Mouse (Mus musculus): Measurements from ENCODE around the gene Vwa3a. TPM values are rescaled to one million over a fixed set of nuclear protein-coding genes. Genes with fewer than 3 reads are reported as not detected.
A peak's percentile ranks its signal among the peaks of the same experiment; 100 is the strongest.

The Vwa3a gene
- polyA plus RNA-seq, 1 experiment from 2014 or later: not detected

DNA sequence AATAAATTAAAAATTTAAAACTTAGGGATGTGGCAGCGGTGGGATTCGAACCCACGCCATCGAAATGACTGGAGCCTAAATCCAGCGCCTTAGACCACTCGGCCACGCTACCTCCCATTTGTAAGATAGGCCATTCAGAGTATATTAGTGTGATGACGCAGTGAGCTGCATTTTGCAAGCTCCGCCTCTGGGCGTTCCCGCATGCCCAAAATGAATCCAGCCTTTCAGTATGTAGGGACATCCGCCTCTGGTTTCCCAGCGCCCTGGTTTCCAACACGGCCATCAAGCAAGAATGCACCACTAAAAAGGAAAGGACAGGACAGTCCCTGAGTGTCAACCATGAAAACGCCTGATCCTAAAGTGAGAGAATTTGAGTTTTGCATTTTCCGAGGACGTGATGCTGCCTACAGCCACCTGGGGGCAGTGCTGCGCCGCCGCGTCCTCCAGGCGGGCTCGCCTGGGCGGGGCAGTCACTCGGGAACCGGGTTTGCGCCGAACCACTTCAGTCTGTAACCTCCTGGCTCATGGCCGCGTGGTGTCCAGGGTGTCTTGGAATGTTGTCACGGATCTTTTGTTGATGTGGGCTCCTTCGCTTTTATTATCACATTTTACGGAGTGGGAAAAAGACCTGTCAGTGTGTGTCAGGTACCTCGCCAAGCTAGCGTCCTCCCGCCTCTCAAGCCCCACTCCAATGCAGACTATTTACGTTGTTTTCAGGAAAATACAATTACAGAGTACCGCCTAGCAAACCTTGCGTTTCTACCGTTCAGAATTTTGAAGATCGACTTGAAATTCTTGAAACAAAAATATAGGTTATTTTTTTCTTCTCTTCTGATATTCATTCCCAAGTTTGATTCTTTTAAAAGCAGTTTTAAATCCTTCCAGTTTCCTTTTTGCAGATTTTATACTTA, 96.6 kb downstream of the Vwa3a start:
- H3K36me3 ChIP-seq (ENCODE audit: inconsistent target): no peaks in the 10 kb centered on the region
- H3K79me2 ChIP-seq (ENCODE audit: inconsistent target): no peaks in the 10 kb centered on the region
- 2% methylated on average over 41 of the region's 41 CpGs for WGBS (ENCODE audit: missing documents)

DNA sequence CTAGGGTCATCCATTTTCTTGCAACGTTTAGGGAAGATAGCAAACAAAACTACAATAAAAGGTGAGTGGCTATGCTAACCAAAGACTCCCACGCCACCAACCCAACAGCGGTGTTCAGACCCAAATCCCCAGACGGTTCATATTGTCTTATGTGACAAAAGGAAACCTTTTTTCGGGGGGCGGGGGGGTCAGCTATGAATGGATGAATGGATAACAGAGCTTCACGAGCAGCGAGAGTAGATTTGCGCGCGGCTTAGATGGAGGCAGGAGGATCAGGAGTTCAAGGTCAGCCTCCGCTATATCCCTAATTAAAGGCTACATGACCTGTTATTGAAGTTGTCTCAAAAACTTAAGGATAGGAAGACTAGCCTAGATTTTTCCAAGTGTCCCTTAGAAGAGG, 97.2 kb downstream of the Vwa3a start:
- peak overlapping the region; percentile 57 for H3K4me3 ChIP-seq (ENCODE audit: inconsistent target)

More for the DNA sequence above, 96.6 kb downstream of the Vwa3a start:
- Histone ChIP-seq H3K27ac (peak overlapping the region; percentile 72), H3K4me3 (ENCODE audit: inconsistent target) (peak overlapping the region; percentile 57)

DNA sequence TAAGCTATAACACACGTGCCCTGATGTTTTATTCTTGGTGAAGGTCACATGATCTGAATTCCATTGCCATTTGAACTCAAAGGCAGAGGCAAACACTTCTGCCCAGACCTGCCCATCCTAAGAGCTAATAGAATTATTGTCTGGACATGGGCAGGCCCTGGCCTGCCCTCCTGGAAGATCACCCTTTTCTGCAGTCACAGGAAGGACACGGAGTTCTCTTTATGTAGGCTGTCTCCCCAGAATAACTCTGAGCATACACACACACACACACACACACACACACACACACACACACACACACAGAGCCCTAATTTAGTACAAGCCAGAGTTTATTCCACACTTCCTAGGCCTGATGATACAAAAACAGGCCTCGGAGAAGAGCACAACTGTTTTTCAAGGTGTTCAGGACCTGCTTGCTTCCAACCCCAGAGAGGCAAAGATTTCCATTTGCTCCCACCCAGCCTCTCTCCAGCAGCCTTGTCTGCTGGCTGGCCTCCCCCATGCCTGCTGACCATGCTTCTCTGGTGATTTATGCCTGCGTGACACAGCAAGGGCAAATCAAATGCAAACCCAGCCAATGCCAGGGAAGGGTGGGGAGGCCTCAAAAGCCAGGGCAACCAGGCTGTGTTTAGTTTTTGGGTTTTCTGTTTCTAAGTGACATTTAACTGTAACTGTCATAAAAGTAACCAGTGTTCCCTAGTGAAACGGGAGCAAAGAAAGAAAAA, 99.5 kb downstream of the Vwa3a start:
- Histone ChIP-seq H3K36me3 (ENCODE audit: inconsistent target) (no peaks in the 10 kb centered on the region), H3K27ac (no peak overlapping the region), H3K4me3 (ENCODE audit: inconsistent target) (no peak overlapping the region), H3K79me2 (ENCODE audit: inconsistent target) (no peaks in the 10 kb centered on the region; the same call in 1 of the 2 replicates)
- WGBS (ENCODE audit: missing documents): 71% methylated on average over 5 of the region's 5 CpGs

More for the DNA sequence above, 97.2 kb downstream of the Vwa3a start:
- no peaks in the 10 kb centered on the region for H3K36me3 ChIP-seq (ENCODE audit: inconsistent target)
- H3K79me2 ChIP-seq (ENCODE audit: inconsistent target): no peaks in the 10 kb centered on the region
- WGBS (ENCODE audit: missing documents): 19% methylated on average over 12 of the region's 12 CpGs
- no peak overlapping the region for H3K27ac ChIP-seq

DNA sequence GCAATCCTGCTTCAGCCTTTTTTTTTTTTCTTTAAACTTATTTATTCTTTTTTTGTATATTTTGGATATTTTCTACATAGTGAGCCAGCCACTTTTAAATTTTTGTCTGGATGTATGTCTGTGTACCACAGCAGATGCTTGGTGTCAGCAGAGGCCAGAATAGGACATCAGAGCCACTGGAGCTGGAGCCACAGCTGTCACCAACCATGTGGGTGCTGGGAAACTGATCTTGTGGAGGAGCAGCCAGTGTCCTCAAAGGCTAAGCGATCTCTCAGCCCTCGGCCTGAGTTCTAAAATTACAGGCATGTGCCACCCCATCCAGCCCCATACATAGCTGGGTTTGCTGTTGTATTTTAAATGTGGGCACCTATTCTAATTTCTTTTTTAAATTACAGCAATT, 100.7 kb downstream of the Vwa3a start:
- 100% methylated on average over 2 of the region's 2 CpGs for WGBS (ENCODE audit: missing documents)
- H3K36me3 ChIP-seq (ENCODE audit: inconsistent target): no peaks in the 10 kb centered on the region

DNA sequence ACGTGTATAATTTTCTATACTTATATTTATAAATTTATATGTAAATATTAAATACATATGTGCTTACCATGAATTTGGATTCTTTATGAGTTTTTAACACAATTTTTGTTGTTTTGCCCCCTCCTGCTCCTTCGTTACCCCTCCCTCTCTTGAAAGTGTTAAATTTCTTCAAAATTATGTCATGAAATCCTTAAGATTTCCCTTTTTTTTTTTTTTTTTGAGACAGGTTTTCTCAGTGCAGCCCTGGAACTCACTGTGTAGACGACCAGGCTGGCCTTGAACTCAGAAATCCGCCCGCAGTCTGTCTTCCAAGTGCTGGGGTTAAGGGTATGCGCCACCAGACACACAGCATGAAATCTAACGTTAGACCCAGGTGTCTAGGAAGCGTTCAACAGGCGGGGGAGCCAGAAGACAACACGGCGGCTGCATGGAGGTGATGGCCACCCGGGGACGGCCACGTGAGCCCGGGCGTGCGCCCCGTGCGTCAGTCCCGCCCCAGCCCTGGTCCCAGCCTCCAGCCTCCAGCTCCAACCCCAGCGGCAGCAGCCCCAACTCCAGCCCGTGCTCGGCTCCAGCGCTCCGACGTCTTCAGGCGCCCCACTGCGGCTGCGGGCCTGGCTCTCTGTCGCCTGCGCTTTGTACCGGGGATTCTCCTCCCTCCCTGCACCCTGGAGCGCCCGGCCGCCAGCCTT, 103.4 kb downstream of the Vwa3a start, which contains the start of gene Eef2k:
Gene Eef2k (plus strand): TSS at position 487 of the 692 bp plus-strand sequence.
- Histone ChIP-seq H3K79me2 (ENCODE audit: inconsistent target) (no peaks in the 10 kb centered on the region; the same call in 1 of the 2 replicates), H3K27ac (peak within 1 kb of the TSS; percentile 8; the same call in 1 of the 2 replicates), H3K36me3 (ENCODE audit: inconsistent target) (no peaks in the 10 kb centered on the region), H3K4me3 (ENCODE audit: inconsistent target) (peak within 1 kb of the TSS; percentile 58)
- 2% methylated on average over 33 of the region's 35 CpGs for WGBS (ENCODE audit: missing documents)

More for the DNA sequence above, 100.7 kb downstream of the Vwa3a start:
- Histone ChIP-seq H3K27ac (no peak overlapping the region), H3K4me3 (ENCODE audit: inconsistent target) (no peak overlapping the region), H3K79me2 (ENCODE audit: inconsistent target) (no peaks in the 10 kb centered on the region; the same call in 1 of the 2 replicates)

DNA sequence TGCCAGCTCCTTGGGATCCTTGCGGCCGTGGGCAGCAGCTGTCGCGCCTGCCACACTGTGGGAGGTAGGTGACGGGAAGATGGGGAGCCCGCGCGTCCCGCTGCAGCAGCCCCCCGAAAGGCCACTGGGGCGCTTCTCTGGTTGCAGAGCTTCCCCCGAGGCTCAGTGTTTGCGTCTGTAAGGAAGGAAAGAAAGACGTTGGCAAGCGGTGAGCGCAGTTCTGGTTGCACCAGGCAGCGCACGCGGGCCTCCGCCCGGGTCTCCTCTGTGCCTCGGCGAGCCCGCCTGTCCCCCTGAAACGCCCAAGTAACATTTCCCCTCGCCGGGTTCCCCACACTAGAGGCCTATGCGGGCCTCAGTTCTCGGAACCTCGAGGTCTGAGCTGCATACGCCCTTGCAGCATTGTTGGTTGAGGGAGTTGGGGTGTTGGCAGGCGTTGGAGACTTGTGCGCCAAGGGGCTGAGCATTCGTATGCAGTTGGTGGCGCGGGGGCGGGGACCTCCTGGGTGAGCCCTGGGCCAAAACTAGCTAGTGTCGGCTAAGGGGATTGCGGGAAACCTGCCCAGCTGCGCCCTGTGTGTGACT, 104.0 kb downstream of the Vwa3a start:
- Histone ChIP-seq H3K4me3 (ENCODE audit: inconsistent target) (peak overlapping the region; percentile 58), H3K36me3 (ENCODE audit: inconsistent target) (no peaks in the 10 kb centered on the region), H3K79me2 (ENCODE audit: inconsistent target) (no peaks in the 10 kb centered on the region; the same call in 1 of the 2 replicates), H3K27ac (peak overlapping the region; percentile 8; the same call in 1 of the 2 replicates)
- WGBS (ENCODE audit: missing documents): 1% methylated on average over 39 of the region's 40 CpGs

GRCm38 (mm10) chr7:120843852-120844435, 104.8 kb downstream of the Vwa3a start:
- 16% methylated on average over 16 of the region's 16 CpGs for WGBS (ENCODE audit: missing documents)
- Histone ChIP-seq H3K27ac (peak overlapping the region; percentile 8; the same call in 1 of the 2 replicates), H3K4me3 (ENCODE audit: inconsistent target) (peak overlapping the region; percentile 58), H3K79me2 (ENCODE audit: inconsistent target) (no peaks in the 10 kb centered on the region; the same call in 1 of the 2 replicates), H3K36me3 (ENCODE audit: inconsistent target) (no peaks in the 10 kb centered on the region)

- H3K79me2 ChIP-seq (ENCODE audit: inconsistent target): no peaks in the 10 kb centered on the region; the same call in 1 of the 2 replicates
- H3K36me3 ChIP-seq (ENCODE audit: inconsistent target): no peaks in the 10 kb centered on the region
- H3K4me3 ChIP-seq (ENCODE audit: inconsistent target): no peak overlapping the region
- no peak overlapping the region for H3K27ac ChIP-seq
- WGBS (ENCODE audit: missing documents): 38% methylated on average over 8 of the region's 9 CpGs
These were observed 105.6 kb downstream of the Vwa3a start for GRCm38 (mm10) chr7:120844689-120845088.

DNA sequence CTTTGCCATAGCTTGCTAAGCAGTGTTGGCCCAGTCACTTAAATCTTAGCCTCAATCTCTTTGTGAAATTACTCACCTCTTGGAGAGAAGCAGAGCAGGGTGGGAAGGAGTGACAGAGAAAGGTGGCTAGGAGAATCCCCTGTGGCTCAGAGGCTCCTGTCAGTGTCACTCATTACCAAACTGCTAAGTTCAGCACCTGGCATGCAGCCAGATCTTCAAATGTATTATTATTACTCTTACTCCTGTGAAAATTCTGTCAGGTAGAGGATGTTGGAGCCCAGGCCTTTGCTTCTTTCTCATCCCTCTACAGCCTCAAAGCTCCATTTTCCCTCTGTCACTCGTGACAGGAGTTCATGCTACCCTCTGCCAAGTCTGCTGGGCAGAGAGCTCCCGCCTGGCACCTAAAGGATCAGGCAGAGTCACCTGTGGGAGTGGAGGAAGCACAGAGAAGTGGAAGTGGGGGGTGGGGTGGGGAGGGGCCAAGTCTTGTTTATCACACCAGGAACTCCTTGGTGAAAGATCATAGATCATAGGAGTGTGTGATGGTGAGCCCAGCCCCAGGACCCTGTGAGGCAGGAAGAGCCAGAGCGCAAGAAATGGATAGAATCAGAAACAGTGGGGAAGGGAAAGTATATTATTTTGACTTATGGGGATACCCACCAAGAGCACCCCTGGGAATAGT, 109.9 kb downstream of the Vwa3a start:
- WGBS (ENCODE audit: missing documents): 80% methylated on average over 2 of the region's 3 CpGs
- no peak overlapping the region for H3K27ac ChIP-seq
- no peak overlapping the region for H3K4me3 ChIP-seq (ENCODE audit: inconsistent target)
- H3K79me2 ChIP-seq (ENCODE audit: inconsistent target): no peaks in the 10 kb centered on the region; the same call in 1 of the 2 replicates
- H3K36me3 ChIP-seq (ENCODE audit: inconsistent target): no peaks in the 10 kb centered on the region

- Histone ChIP-seq H3K36me3 (ENCODE audit: inconsistent target) (no peaks in the 10 kb centered on the region), H3K79me2 (ENCODE audit: inconsistent target) (no peaks in the 10 kb centered on the region; the same call in 1 of the 2 replicates), H3K4me3 (ENCODE audit: inconsistent target) (no peak overlapping the region), H3K27ac (no peak overlapping the region)
- WGBS (ENCODE audit: missing documents): 71% methylated on average over 3 of the region's 3 CpGs
These were observed 111.0 kb downstream of the Vwa3a start for GRCm38 (mm10) chr7:120850165-120850564.

Measured in macrophage (primary cell).